Mouse (Mus musculus) adrenal gland, postnatal 4 days (tissue): ENCODE data around the gene Cherp. TPM values are rescaled to one million over a fixed set of nuclear protein-coding genes. Genes with fewer than 3 reads are reported as not detected.

Experiments used
- DNase-seq, 2 experiments: peaks; one replicate each; pipeline ENCODE4 v3.0.0; 2021 to 2022; ENCODE audit warnings: low spot score in 2 of 2, mixed read lengths in 2 of 2
- long read RNA-seq, 2 experiments: library from polyadenylated mRNA; stranded (forward); transcript quantifications; one replicate each; pipeline ENCODE4 v2.0.0; 2021
- total RNA-seq, 2 experiments: library from RNA; stranded (reverse); gene quantifications; 2 replicates each; pipeline ENCODE4 v1.2.3; 2021

The Cherp gene
- 10 to 100 TPM; 81.3 to 86.7 TPM for total RNA-seq
- long read RNA-seq, experiment 1, transcript Cherp-207 (18 exons, 3,646 nt): major isoform, 5 of 17 reads
- long read RNA-seq, experiment 1, partial matches to known transcripts: 10 of 17 reads
- long read RNA-seq, experiment 1, other reads (novel, unspliced or antisense): 2 of 17 reads
- long read RNA-seq, experiment 2, partial matches to known transcripts: 19 of 31 reads
- long read RNA-seq, experiment 2, other reads (novel, unspliced or antisense): 11 of 31 reads

DNA sequence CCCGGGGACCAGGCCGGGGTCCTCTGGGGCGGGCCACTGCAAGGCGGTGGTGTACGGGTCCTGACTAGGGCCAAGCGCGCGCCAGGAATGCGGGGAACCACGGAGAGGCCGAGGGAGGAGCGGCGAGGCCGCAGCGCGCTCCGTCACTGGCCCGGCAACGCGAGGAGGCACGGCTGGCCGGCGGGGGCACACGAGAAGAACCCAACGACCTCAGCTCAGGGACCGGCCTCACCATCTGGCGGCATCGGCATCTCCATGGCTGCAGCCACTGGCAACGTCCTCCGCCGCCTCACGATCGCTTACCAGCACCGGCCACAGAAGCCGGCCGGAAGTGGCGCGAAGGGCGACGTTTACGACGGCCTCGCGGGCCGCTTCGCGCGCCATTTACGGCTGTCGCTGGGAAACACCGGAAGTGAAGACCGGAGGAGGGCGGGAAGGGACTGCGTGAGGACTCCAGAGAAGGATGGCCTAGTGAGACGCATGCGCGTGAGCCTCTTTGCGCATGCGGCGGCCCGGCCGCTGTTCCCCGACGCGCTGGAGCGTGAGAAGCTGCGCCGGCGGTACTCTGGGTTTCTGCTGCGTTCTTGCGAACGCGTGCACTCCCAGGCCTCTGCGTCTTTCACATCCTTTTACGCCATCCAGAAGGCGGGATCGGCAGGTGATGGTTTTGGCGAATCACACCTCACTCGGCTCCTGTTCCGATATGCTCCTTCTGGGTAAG is at the start of gene Cherp:
TSS of gene Cherp (minus strand) at position 401 of the 721 bp plus-strand sequence.
- peak; percentile 81 to 92 for DNase-seq

DNA sequence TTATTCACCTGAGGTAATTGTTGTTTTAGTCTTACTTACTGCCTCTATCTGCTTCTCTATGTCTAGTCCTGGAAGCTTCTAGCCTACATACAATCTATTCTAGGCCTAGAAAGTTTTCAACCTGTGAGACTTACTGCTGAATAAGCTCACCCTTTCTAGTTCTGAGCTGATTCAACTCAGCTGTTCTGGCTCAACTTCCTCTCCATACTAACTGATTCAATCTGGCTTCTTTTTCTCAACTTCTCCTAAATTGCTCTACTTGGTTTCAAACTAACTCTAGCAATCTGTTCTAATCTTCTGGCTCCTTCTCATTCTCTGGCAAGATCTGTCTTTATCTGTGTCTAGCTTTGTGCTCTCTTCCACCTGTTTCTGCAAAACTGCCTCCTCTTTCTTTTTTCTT is 46.9 kb upstream of the Cherp start:
- DNase-seq: no peak

DNA sequence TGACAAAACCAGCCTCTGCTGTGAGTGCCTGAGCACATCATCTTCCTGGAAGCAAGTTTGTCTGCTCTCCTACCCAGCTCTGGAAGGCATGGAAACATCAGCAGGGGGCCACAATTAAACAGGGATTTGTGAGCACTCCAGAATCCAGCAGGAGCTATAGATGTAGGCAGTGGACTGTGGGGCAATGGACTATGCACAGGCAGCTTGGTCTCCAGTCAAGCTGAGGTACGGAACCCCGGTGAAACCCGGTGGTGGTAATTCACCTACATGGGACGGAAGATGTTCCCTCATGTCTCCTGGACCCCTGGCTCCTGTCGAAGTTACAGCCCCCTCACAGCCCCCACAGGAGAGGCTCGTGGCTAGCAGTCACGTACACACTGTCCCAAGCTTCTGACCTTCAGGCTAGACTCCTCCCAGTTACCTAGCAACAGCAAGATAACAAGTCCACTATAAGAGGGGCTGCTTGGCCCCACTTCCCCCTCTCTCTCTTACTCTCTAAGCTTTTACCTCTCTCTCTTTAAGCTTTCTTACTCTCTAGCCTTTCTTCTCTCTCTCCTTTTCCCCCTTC is 42.5 kb upstream of the Cherp start:
- DNase-seq: no peak

DNA sequence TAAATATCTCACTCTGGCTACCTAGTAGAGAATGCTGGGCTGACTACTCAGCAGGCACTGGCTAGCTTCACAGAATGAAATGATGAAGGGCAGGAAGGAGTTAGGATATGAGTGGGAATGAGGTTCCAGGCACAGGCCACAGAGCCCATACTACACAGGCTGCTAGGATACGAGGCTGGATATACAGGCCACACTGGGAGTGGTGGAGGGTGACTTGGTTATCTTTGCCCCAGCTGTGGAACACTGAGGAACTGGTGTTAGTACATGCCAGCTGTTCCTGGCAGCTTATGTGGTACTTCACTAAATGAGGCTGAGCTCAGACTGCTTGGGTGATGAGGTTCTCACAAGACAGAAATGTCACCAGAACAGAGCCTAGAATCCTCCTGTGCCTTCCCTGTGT is 38.1 kb upstream of the Cherp start:
- no peak for DNase-seq

DNA sequence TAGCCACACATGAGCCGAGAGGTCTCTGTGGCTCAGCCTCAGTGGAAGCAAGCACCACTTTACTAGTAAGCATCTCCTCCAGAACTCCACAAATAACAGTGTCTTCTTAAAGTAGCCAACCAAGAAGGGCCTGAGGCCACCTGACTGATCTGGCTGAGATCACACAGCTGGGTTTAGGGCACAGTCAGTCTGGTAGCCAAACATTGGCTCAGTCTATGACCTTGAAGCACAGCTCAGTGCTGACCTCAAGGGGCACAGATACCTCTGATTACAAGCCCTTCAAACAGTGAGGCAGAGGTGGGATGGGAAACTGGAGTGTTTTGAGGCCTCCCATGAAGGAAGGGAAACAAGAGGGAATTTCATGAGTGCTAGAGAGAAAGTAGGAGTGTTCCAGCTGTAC is 37.6 kb upstream of the Cherp start:
- no peak for DNase-seq

DNA sequence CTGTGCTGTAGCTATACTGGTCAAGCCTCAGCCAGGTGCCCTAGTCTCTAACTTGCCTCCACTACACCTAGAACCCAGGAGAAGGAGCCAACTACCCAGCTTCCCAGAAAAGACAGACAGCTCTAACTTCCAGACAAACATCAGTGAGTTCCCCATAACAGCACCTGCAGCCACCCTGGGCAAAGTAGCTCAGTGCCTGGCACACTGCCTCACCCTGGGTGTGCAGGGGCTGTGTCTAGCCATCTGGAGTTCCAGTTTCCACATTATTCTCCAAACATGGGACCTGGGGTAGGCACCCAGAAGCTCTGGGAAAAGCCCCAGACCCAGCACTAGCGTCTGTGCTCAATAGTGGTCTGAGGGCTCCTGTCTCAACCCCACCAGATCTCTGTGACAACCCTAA is 32.5 kb upstream of the Cherp start:
- no peak for DNase-seq

DNA sequence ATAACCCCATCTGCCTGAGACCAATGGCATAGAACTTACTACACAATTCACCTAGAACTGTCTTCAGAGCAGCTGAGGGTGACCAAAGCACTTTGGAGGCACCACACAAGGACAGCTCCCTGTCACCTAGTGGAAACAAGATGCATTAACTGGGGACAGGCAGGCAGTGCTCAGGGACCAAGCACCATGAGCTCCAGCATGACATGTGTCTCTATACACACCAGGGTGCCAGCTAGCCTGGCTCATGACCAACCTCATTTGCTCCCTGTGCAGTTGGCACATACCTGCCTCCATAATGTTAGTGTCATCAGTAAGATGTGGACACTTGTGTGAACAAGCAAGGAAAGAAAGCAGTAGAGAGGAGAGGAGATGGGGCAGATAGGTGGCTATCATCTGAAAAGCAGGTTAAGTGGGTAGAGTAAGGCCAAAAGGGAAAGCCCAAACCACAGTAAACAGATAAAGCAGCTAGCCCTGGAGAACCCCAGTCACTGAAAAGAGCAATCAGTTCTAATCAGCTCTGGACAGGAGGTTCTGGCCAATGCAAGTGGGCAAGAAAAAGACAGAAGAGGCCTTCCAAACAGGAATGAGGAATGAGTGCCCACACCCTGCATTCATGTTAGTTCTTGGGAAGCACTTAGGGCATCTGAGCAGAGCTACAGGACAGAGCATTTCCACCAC is 29.8 kb upstream of the Cherp start:
- no peak for DNase-seq

DNA sequence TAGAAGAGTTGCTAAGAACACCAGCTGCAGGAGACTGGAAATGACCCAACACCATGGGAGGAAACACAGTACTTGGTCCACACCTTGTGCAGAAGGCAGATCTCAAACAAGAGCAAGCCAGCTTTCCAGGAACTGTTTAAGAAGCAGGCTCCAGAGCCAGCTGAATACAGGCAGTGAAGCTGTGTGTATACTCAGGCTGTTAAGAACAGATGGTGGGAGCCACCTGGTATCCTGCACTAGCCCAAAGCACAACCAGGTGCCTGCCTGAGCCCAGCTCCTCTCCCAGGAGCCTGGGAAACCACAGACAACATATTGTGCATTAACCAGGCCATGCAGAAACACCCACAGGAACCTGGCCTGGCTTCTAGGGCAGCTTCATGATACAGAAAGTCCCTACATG is 29.1 kb upstream of the Cherp start:
- no peak for DNase-seq

DNA sequence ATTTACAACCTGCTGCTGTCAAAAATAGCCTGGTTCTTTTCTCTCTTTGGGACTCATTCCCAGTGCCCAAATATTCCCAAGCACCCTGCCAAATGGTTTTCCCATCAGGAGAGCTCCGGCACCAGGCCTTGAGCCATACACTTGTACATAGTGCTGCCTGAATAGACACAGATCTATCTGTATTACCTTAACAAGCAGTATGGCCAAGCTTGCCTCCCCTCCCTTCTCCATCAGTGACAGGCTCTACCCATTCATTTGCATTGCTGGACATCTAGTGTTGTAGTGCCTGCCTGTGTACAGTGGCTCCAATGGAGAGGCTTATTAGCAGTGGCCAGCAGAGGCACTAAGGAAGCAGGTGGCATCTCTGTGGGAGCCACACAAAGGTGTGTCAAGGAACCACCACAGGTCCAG is 25.5 kb upstream of the Cherp start:
- DNase-seq: no peak

DNA sequence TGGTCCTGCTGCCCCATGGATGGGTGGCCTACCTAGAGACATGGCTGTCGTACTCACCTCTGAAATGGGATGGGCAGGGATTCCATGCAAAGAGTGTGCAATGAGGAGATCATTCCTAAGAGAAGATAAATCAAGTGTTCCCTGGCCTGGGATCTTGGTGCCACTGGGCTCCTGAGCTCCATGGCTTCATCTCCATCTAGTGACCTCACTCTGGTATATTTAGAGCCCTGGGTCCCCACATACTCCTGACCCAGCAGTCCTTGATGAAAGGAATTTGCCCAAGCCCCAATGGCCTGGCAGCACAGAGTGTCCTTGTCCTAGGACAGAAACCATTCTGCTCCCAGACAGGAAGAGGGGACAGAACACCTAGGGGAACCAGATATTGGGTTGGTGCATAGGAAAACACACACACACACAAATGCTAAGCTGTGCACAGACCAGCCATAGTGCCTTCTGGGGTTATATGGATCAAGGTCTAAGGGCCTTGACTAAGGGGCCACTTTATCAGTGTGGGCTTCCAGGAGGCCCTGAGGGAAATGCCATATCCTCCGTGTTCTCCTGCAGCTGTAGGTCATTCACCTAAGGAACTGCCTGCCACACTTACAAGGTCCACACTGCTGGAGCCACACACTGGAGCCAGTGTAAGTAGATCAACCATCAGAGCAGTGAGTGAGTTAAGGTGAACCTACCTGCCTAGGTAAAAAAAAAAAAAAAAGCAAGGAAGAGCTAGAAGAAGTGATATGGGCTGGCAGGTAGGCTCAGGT is 24.7 kb upstream of the Cherp start:
- DNase-seq: no peak

DNA sequence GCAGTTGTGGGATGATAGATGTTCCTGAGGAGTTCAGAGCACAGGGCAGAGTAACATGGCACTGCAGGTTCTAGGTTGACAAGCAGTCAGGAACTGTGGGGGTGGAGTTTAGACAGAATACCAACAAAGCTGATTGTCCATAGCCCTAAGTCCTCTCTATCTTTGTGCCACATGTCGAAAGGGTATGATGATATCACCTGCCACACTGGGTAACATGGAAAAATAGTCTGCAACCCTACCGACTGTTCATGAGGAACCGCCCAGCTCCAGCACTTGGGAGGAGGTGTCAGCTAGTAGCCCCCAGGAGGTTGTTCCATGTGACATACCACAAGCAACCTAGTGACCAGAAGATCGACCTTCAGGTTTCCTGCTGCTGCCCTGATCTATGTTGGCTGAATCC is 23.5 kb upstream of the Cherp start:
- DNase-seq: no peak

DNA sequence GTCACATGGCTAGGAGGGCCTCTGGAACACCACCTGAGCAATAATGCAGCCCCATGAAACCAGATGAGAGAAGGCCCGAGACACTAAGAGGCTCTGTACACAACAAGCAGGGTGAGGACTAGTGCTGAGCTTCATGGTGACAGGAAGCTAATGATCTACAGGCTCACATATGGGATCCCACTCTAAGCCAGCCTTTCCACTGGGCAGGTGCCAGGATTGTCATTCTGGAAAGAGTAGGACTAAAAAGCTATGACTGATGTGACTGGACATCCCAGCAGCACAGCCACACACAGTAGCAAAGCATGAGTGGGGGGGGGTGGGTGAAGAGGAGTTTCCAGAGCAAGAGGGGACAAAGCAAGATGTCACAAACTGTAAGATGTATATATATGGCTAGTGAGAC is 22.9 kb upstream of the Cherp start:
- DNase-seq: no peak

DNA sequence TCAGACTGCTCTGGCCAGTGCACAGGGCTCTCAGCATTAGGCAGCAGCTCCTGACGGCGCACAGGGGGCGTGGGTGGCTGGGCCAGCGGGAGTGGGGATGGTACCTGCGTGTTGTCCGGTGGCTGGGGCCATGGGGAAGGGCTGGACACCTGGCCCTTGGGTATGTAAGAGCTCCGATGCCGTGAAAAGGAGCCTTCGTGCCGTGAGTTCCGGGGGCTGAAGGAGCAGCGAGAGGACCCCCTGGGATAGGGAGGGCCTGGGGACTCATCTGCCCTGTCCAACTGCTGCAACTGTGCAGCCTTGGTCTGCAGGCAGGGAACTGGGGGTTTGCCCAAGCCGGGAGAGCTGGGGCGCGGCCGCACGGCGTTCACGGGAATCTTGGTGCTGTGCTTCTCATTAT is 21.2 kb upstream of the Cherp start:
- DNase-seq: no peak

DNA sequence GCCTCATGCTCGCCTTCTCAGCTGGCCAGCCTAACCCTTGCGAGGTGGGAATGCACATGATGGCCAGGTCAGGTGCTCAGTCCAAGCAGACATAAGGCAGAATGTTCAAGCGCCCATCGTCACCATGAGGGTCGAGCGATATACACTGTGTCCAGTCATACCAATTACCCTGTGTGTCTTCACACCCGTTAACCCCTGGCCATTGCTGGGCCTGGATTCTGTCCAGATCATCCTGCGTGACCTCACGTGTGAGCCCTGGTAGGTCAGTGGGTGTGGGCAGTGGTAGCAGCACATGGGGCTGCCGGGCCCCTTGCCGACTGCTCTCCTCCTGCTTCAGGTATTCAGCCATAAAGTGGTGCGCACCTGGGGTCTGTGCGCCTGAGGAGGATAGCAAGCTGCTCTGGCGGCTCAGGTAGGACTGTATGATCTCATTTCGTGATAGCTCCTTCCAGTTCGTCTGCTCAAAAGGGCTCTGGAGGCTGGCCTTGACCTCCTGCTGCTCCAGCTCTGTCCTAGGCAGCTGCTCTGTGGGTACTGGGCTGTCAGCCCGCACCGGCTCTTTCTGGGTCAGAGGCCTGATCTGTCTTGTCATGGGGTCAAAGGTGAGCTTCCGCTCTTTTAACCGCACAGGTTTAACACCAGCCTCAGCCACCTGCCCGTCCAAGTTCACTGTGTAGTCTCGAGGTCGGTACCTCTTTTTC is 20.5 kb upstream of the Cherp start:
- DNase-seq: no peak

DNA sequence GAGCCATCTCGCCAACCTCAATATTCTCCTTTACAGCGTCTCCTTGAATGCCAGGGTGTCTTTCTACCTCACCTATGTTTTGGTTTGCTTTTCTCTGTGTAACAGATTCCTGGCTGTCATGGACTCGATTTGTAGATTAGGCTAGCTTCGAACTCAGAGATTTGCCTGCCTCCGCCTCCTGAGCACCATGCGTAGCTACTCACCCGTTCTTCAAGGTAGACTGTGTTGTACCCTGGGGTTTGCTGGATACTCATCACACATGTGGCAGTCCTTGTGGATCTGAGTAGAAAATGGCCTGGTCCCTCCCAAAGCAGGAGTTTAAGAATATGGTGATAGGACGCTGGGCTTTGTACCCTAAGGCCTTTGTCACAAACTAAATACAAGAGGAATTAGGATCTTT is 18.4 kb upstream of the Cherp start:
- DNase-seq: no peak

DNA sequence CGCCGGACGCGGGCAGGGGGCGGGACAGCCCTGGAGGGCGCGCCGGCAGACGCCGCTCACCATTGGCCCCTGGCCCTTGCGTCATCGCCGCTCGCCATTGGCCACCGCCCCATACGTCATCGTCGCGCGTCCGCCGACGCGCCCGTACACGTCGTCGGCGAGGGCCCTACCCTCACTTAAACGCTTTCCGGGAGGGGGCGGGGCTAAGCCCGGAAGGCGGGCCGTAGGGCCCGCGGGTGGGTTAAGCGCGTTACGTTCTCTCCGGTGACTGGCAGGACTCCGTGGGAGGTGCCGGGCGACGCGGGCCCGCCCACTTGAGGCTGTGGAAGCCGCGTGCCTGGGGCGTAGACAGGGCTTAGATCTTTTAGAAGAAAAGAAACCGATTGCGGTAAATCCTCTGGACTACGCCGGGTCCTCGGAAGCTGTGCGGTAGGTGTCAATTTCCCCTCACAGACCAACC is 17.6 kb upstream of the Cherp start:
- DNase-seq: peak; percentile 97 to 99

DNA sequence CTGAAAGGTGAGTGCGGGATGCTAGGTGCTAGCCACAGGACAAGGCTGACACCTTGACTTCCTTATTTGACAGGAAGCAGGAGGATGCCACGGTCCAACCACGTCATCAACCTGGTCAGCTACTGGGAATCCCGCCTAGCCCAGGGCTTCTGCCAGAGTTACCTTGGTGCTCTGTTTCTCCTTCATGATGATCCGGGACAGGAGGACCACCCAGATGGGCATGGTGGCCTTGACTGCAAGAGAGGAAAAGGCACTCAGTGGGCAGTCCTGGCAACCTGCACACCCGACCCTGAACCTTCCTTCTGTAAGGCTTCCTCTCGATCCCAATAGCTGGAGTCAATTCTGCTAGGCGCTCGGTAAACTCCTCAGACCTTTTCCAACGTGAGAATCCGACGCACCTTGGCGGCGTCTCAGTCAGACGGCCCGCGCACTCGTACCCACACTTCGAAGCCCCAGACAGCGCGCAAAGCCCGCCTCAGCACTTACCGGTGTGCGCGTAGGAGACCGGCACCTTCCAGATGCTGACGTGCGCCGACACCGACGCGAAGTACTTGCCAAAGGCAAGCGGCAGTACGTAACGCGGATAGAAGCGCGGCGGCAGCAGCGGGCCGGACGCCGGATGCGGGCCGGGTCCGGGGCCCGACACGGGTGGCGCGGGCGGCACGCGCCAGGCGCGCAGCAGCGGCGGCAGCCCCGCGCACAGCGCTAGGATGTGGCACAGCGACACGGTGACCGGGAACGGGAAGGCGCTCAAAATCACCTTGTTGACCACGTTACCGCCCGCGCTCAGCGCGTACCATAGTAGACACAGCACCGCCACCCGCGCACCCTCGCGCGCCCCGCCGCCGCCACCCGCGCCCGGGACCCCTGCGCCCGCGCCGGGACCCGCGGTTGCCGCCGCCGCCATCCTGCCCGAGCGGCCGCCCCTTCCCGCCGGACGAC is 16.9 kb upstream of the Cherp start, which contains the start of gene Slc35e1:
TSS of gene Slc35e1 (minus strand) at position 935 of the 942 bp plus-strand sequence.
- DNase-seq: peak in 1 of 2 experiments; percentile 22

DNA sequence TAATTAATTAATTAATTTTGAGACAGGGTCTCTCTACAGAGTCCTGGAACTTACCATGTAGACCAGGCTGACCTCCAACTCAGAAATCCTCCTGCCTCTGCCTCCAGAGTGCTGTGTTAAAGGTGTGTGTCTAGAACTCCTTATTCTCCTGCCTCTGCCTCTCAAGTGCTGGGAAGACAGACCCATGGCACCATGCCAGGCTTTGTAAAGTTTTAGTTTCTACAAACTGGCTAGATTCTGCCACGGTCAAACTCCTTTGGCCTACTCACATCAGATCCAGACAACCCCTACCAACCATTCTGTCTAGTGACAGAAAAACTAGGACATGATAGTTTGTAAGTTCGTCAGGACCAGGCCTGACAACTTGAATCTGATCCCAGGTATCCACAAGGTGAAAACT is 16.0 kb upstream of the Cherp start:
- DNase-seq: no peak

DNA sequence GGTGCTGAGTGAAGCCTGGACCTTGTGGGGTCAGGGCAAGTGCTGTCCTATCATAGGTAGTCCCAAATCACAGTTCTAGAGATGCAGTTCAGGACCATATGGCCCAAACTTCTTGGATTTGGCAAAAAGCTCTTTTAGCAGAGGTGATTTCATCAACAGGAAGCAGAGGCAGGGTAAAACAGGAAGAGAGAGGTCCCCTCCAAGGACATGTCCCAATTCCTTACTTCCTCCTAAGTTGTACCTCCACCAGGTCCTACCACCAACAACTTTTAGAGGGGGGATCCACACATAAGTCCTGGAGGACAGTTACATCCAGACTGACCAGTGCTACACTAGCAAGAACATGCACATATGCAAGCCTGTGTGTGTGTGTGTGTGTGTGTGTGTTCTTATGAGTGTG is 12.0 kb upstream of the Cherp start:
- no peak for DNase-seq
